In genomic region chr8:120504251-120505081, GRCm38 (mm10) we compare ENCODE assay signal across 8 mouse cellular contexts.
A peak's percentile ranks its signal among the peaks of the same experiment; 100 is the strongest.
DNase-seq lines count a peak whose midpoint lies in the region; ATAC-seq lines count a peak whose summit lies in the region.

No protein-coding gene starts in this region.

- H3K27me3 ChIP-seq in forebrain, embryonic 11.5 days (ENCODE audit: control insufficient read depth, insufficient read depth, low read length): peaks cover 4% of the 10 kb centered on the region; the same call in 1 of the 2 replicates
- no peaks in the 10 kb centered on the region for H3K27me3 ChIP-seq in midbrain, embryonic 15.5 days (replicated peaks)

- peak; percentile 92 for DNase-seq in MN1 (ENCODE audit: low spot score)
- peak; percentile 90 for DNase-seq in brain, adult 2 months (ENCODE audit: low read depth, low spot score)
- no peak for DNase-seq in forebrain, embryonic 11.5 days (ENCODE audit: low spot score)
- DNase-seq in heart, postnatal 25 days (ENCODE audit: low spot score): peak; percentile 63
- peak; percentile 69 to 79 for DNase-seq in kidney, postnatal 4 days
- no peak for DNase-seq in spleen, postnatal 10 days (ENCODE audit: low spot score in 2 of 2)
- no peak for DNase-seq in testis, postnatal 14 days (ENCODE audit: low spot score)

- WGBS in forebrain, embryonic 11.5 days: 6% methylated on average over 20 of the region's 20 CpGs
- 5% methylated on average over 20 of the region's 20 CpGs for WGBS in midbrain, embryonic 15.5 days

- peak; percentile 47 for ATAC-seq in forebrain, embryonic 11.5 days (replicated peaks; ENCODE audit: low FRiP score)
- peak; percentile 43 for ATAC-seq in midbrain, embryonic 15.5 days (replicated peaks)

- intact Hi-C loops in heart, postnatal 25 days (cut with DNase I): loop anchor here (2.0 kb wide), 2 partner anchors 16 to 32 kb away; no protein-coding TSS in a partner anchor

- no peaks in the 10 kb centered on the region for H3K36me3 ChIP-seq in forebrain, embryonic 11.5 days (ENCODE audit: control insufficient read depth, insufficient read depth, low read length)
- no peaks in the 10 kb centered on the region for H3K36me3 ChIP-seq in midbrain, embryonic 15.5 days (replicated peaks)

- H3K9me3 ChIP-seq in forebrain, embryonic 11.5 days (ENCODE audit: control insufficient read depth, low read length): no peaks in the 10 kb centered on the region
- H3K9me3 ChIP-seq in midbrain, embryonic 15.5 days: no peaks in the 10 kb centered on the region

- peak overlapping the region; percentile 44 for H3K9ac ChIP-seq in forebrain, embryonic 11.5 days (ENCODE audit: low read length)
- peak overlapping the region; percentile 23 for H3K9ac ChIP-seq in midbrain, embryonic 15.5 days

- peak overlapping the region; percentile 44 for H3K4me2 ChIP-seq in forebrain, embryonic 11.5 days (ENCODE audit: low read depth, low read length, severe bottlenecking)
- peak overlapping the region; percentile 55 for H3K4me2 ChIP-seq in midbrain, embryonic 15.5 days

- peaks cover 71% of the 10 kb centered on the region for H3K4me1 ChIP-seq in forebrain, embryonic 11.5 days (replicated peaks; ENCODE audit: control insufficient read depth, insufficient read depth, low read length)
- H3K4me1 ChIP-seq in midbrain, embryonic 15.5 days: peaks cover 93% of the 10 kb centered on the region

- peak overlapping the region; percentile 84 for H3K27ac ChIP-seq in forebrain, embryonic 11.5 days (ENCODE audit: low read depth, low read length)
- H3K27ac ChIP-seq in midbrain, embryonic 15.5 days: peak overlapping the region; percentile 84

- H3K4me3 ChIP-seq in forebrain, embryonic 11.5 days (ENCODE audit: low read depth, low read length): 0 out of 2 replicates have a peak overlapping the region, but pooled peaks have one; percentile 0
- peak overlapping the region; percentile 24 for H3K4me3 ChIP-seq in midbrain, embryonic 15.5 days

Comparison
In these comparisons a context has a peak if more than half of its experiments do, and no peak if none do; other contexts are left out.
1. DNase-seq: peak in MN1 (single experiment), brain, adult 2 months (single experiment), heart, postnatal 25 days (single experiment) and kidney, postnatal 4 days (2 of 2); none in forebrain, embryonic 11.5 days (single experiment), spleen, postnatal 10 days (0 of 2) and testis, postnatal 14 days (single experiment).